ENCODE assay signal across 12 mouse cellular contexts in genomic region chr1:179197821-179198516, GRCm38 (mm10).
A peak's percentile ranks its signal among the peaks of the same experiment; 100 is the strongest.
DNase-seq lines count a peak whose midpoint lies in the region; ATAC-seq lines count a peak whose summit lies in the region.
"Had no signal": no experiment of that assay in that cellular context is flagged by ENCODE, and none has a peak within 500 bp of the region (broad histone marks: within the 10 kb centered on the region; RNA-seq: fewer than 3 reads in every experiment).

No protein-coding gene starts in this region.

- no peak overlapping the region for H3K4me2 ChIP-seq in heart, embryonic 11.5 days
- H3K4me2 ChIP-seq in limb, embryonic 11.5 days (ENCODE audit: low read depth, severe bottlenecking), result no peak overlapping the region

- no peaks in the 10 kb centered on the region for H3K9me3 ChIP-seq in heart, embryonic 11.5 days (replicated peaks; ENCODE audit: control insufficient read depth, low read length)
- no peaks in the 10 kb centered on the region for H3K9me3 ChIP-seq in embryonic facial prominence, embryonic 10.5 days
- H3K9me3 ChIP-seq in limb, embryonic 11.5 days (ENCODE audit: control insufficient read depth, low read length), result no peaks in the 10 kb centered on the region

- H3K4me1 ChIP-seq in heart, embryonic 11.5 days (ENCODE audit: control insufficient read depth, insufficient read depth, low read length), result peaks cover 2% of the 10 kb centered on the region; the same call in 1 of the 2 replicates
- peaks cover 31% of the 10 kb centered on the region for H3K4me1 ChIP-seq in embryonic facial prominence, embryonic 10.5 days
- H3K4me1 ChIP-seq in limb, embryonic 11.5 days (ENCODE audit: control insufficient read depth, insufficient read depth, low read length), result peaks cover 31% of the 10 kb centered on the region

- H3K27ac ChIP-seq in heart, embryonic 11.5 days (ENCODE audit: low read depth, low read length), result peak overlapping the region; percentile 51
- H3K27ac ChIP-seq in embryonic facial prominence, embryonic 10.5 days (replicated peaks), result peak overlapping the region; percentile 83
- peak overlapping the region; percentile 83 for H3K27ac ChIP-seq in limb, embryonic 11.5 days (replicated peaks; ENCODE audit: low read depth, low read length)

- no peak overlapping the region for H3K4me3 ChIP-seq in heart, embryonic 11.5 days (ENCODE audit: low read depth, low read length)
- H3K4me3 ChIP-seq in embryonic facial prominence, embryonic 10.5 days, result no peak overlapping the region
- H3K4me3 ChIP-seq in limb, embryonic 11.5 days (ENCODE audit: low read depth, low read length), result no peak overlapping the region

- H3K36me3 ChIP-seq in heart, embryonic 11.5 days (ENCODE audit: control insufficient read depth, insufficient read depth, low read length), result no peaks in the 10 kb centered on the region
- no peaks in the 10 kb centered on the region for H3K36me3 ChIP-seq in embryonic facial prominence, embryonic 10.5 days (replicated peaks)
- H3K36me3 ChIP-seq in limb, embryonic 11.5 days (ENCODE audit: control insufficient read depth, insufficient read depth, low read length), result no peaks in the 10 kb centered on the region

- 64% methylated on average over 11 of the region's 11 CpGs for WGBS in heart, embryonic 11.5 days (ENCODE audit: insufficient replicate concordance)
- WGBS in embryonic facial prominence, embryonic 10.5 days, result 45% methylated on average over 11 of the region's 11 CpGs
- WGBS in limb, embryonic 11.5 days, result 14% methylated on average over 11 of the region's 11 CpGs

- no peak overlapping the region for H3K9ac ChIP-seq in heart, embryonic 11.5 days (ENCODE audit: low read depth, low read length)
- peak overlapping the region; percentile 14; the same call in 1 of the 2 replicates for H3K9ac ChIP-seq in limb, embryonic 11.5 days (ENCODE audit: low read length)

- ATAC-seq in heart, embryonic 11.5 days (replicated peaks; ENCODE audit: insufficient number of reproducible peaks, low FRiP score, low TSS enrichment), result peak; percentile 42; the same call in 1 of the 2 replicates
- ATAC-seq in limb, embryonic 11.5 days (ENCODE audit: insufficient number of reproducible peaks, low FRiP score, low TSS enrichment, low read depth), result peak; percentile 64; the same call in 1 of the 2 replicates
- ATAC-seq in cerebellum, adult (ENCODE audit: insufficient number of reproducible peaks, low FRiP score, low TSS enrichment), result no peak

- no peaks in the 10 kb centered on the region for H3K27me3 ChIP-seq in heart, embryonic 11.5 days (ENCODE audit: control insufficient read depth, insufficient read depth, low read length)
- no peaks in the 10 kb centered on the region for H3K27me3 ChIP-seq in embryonic facial prominence, embryonic 10.5 days (replicated peaks; ENCODE audit: low read depth, poor library complexity, severe bottlenecking)
- no peaks in the 10 kb centered on the region for H3K27me3 ChIP-seq in limb, embryonic 11.5 days (ENCODE audit: control insufficient read depth, insufficient read depth, low read length)

- DNase-seq in heart, adult 8-10 months (ENCODE audit: low spot score), result no peak
- peak; percentile 85 for DNase-seq in 416B (ENCODE audit: low read depth)
- peak; percentile 59 for DNase-seq in embryonic facial prominence, embryonic 10.5 days (ENCODE audit: low spot score)
- DNase-seq in limb, embryonic 11.5 days (ENCODE audit: low spot score), result peak; percentile 76
- no peak for DNase-seq in adrenal gland, postnatal 36 days
- no peak for DNase-seq in cerebellum, adult 18-20 months
- DNase-seq: adrenal gland, postnatal 10 days; cerebellum, adult 9-11 months; layer of hippocampus, adult 9-11 months; lung, postnatal 36 days had no signal

Comparison
In these comparisons a context has a peak if more than half of its experiments do, and no peak if none do; other contexts are left out.
1. DNase-seq: peak in 416B (single experiment), embryonic facial prominence, embryonic 10.5 days (single experiment) and limb, embryonic 11.5 days (single experiment); none in heart, adult 8-10 months (single experiment), adrenal gland, postnatal 36 days (0 of 2) and cerebellum, adult 18-20 months (0 of 2).
2. Peak in every context shown above with its lines, with median percentiles within 50 percentile points of each other: H3K27ac ChIP-seq.